Mouse (Mus musculus) ES-E14 (cell line): ENCODE data around the gene Rab5if. TPM values are rescaled to one million over a fixed set of nuclear protein-coding genes. Genes with fewer than 3 reads are reported as not detected.
"Not testable (repeated sequence)": the region's sequence is repeated elsewhere in the genome, so short reads cannot be mapped to it uniquely, and the experiment has no call there.

Source experiments
- DNase-seq: peaks from one replicate; pipeline ENCODE4 v3.0.0-alpha.2; 2013; ENCODE audit warnings: low read depth, low spot score
- H3K27ac ChIP-seq: 2 replicates; pipeline ENCODE4 v1.5.1; 2012; ENCODE audit warnings: low read depth, mild to moderate bottlenecking, low read length, moderate library complexity, mixed read lengths; ENCODE audit not compliant: poor library complexity, insufficient read depth, severe bottlenecking
- H3K36me3 ChIP-seq: 2 replicates; pipeline ENCODE4 v1.6.1; 2012; ENCODE audit warnings: mild to moderate bottlenecking, low read length, moderate library complexity, mixed read lengths; ENCODE audit not compliant: control insufficient read depth, poor library complexity, insufficient read depth, severe bottlenecking
- H3K4me1 ChIP-seq, 2 experiments: fragments of 150-350 bp in 1 of 2; sonication (generic) in 1 of 2; 2 replicates each; pipeline ENCODE4 v1.6.1; 2012; ENCODE audit warnings: low read length in 2 of 2, mild to moderate bottlenecking in 1 of 2, mixed read lengths in 1 of 2; ENCODE audit not compliant: control insufficient read depth in 2 of 2, insufficient read depth in 2 of 2, poor library complexity in 1 of 2
- H3K4me3 ChIP-seq, 2 experiments: fragments of 150-350 bp in 1 of 2; sonication (generic) in 1 of 2; 2 replicates each; pipeline ENCODE4 v1.5.1; 2012; ENCODE audit warnings: low read length in 2 of 2, low read depth in 1 of 2, mild to moderate bottlenecking in 1 of 2, mixed read lengths in 1 of 2; ENCODE audit not compliant: insufficient read depth in 1 of 2, poor library complexity in 1 of 2, severe bottlenecking in 1 of 2
- H3K9ac ChIP-seq: 2 replicates; pipeline ENCODE4 v1.6.1; 2012; ENCODE audit warnings: low read depth, mild to moderate bottlenecking, low read length, mixed read lengths; ENCODE audit not compliant: poor library complexity, insufficient read depth, severe bottlenecking
- H3K9me3 ChIP-seq: fragments of 150-350 bp; sonication (generic); 2 replicates; pipeline ENCODE4 v1.6.1; 2012; ENCODE audit warnings: low read depth, mild to moderate bottlenecking, low read length; ENCODE audit not compliant: control insufficient read depth, insufficient read depth
- CHD2 ChIP-seq: IDR thresholded peaks from 2 replicates; pipeline ENCODE4 v1.6.1; 2014; ENCODE audit warnings: mild to moderate bottlenecking, low read depth, low read length, inconsistent platforms
- HCFC1 ChIP-seq: IDR thresholded peaks from 2 replicates; pipeline ENCODE4 v1.6.1; 2012; ENCODE audit warnings: low read length, inconsistent platforms, borderline replicate concordance; ENCODE audit not compliant: insufficient read depth
- MAFK ChIP-seq: IDR thresholded peaks from 2 replicates; pipeline ENCODE4 v1.6.1; 2014; ENCODE audit warnings: mild to moderate bottlenecking, low read depth, low read length, inconsistent platforms; ENCODE audit not compliant: insufficient read depth
- ZC3H11A ChIP-seq: IDR thresholded peaks from 2 replicates; pipeline ENCODE4 v1.6.1; 2012; ENCODE audit warnings: low read depth, mild to moderate bottlenecking, inconsistent platforms, low read length, borderline replicate concordance
- ZNF384 ChIP-seq: IDR thresholded peaks from 2 replicates; pipeline ENCODE4 v1.6.1; 2012; ENCODE audit warnings: low read depth, low read length, inconsistent platforms
- in situ Hi-C, 2 experiments: fragments of 600-800 bp; cut with MboI; formaldehyde crosslinking; loops; one replicate each; pipeline ENCODE4 v1.15.1; 2025; ENCODE audit warnings: low sequenced_read_pairs in 2 of 2, inconsistent platforms in 1 of 2; ENCODE audit not compliant: unreplicated experiment in 2 of 2
- total RNA-seq: library from RNA; depleted of rRNA; stranded (reverse); fragments of 300-350 nt; gene quantifications from 2 replicates; pipeline ENCODE4 v1.2.3, GENCODE M21; 2012

Gene Rab5if
- total RNA-seq, 1 experiment = 216 TPM

DNA sequence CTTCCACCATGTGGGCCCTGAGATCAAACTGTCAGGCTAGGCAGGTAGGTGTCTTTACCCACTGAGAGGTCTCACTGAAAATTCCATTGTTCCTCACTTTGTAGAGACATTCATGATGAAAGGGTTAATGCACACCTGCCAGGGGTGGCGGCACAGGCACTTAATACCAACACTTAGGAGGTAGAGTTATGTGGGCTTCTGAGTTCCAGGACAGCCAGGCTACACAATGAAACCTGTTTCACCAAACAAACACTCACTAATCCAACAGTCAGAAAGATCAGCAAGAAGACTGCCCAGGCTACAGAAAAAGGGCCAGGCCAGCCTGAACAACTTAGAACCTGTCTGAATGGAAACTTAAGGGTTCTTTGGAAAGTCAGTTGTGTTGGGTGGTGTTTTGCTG is 46.8 kb upstream of the Rab5if start:
- TF ChIP-seq CHD2 = no peak
- TF ChIP-seq MAFK = no peak
- TF ChIP-seq HCFC1 = no peak
- TF ChIP-seq ZC3H11A = no peak
- no peak for TF ChIP-seq ZNF384
- Histone ChIP-seq H3K36me3 (no peaks in the 10 kb centered on the region), H3K9ac (no peak overlapping the region), H3K27ac (no peak overlapping the region), H3K4me3 (no peak overlapping the region), H3K4me1 (peaks cover 2 to 11% of the 10 kb centered on the region in 2 experiments; a peak in 2 of 4 replicates), H3K9me3 (no peaks in the 10 kb centered on the region)
- DNase-seq = no peak
- in situ Hi-C loops = no loop called here

DNA sequence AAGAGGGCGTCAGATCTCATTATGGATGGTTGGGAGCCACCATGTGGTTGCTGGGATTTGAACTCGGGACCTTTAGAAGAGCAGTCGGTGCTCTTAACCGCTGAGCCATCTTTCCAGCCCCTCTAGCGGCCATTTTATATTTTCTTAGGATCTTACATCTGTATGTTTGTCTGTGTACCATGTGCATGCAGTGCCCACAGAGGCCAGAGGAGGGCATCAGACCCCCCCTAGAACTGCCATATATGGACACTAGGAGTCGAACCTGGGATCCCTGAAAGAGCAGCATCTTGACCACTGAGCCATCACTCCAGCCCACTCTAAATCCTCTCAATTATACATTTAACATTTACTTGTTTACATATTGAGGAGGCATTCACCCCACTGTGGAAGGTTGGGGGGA is 37.8 kb upstream of the Rab5if start:
- H3K9ac ChIP-seq = not testable (repeated sequence)

DNA sequence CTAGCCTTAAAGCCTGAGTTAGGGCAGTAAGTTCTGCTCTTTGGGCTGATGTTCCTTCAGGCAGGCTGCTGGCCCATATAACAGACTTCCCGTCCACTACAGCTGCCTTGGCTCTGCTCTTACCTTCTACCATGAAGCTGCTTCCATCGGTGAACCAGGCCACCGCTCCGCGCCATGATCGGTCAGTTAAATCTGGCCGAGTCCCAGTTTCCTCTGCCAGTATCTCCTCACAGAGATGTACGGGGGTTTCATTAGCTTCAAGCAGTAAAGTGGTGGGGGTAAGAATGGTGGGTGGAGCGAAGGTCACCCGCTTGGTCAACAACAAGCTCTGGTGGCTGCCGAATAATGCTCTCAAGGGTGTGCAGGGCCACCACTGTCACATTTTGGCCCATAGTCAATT is 28.6 kb upstream of the Rab5if start:
- H3K27ac ChIP-seq = no peak overlapping the region
- in situ Hi-C loops = no loop called here
- H3K36me3 ChIP-seq = peaks cover 54% of the 10 kb centered on the region
- no peak overlapping the region for H3K4me3 ChIP-seq
- H3K9me3 ChIP-seq = no peaks in the 10 kb centered on the region
- no peaks in the 10 kb centered on the region; a peak in 1 of 4 replicates for H3K4me1 ChIP-seq
- DNase-seq = no peak
- TF ChIP-seq MAFK (no peak), HCFC1 (no peak), ZNF384 (no peak), ZC3H11A (no peak), CHD2 (no peak)
- H3K9ac ChIP-seq = no peak overlapping the region

More for the DNA sequence above, 37.8 kb upstream of the Rab5if start:
- H3K4me3 ChIP-seq, H3K27ac ChIP-seq, in situ Hi-C loops, H3K36me3 ChIP-seq, H3K4me1 ChIP-seq, H3K9me3 ChIP-seq: not testable (repeated sequence)
- DNase-seq = peak; percentile 45

DNA sequence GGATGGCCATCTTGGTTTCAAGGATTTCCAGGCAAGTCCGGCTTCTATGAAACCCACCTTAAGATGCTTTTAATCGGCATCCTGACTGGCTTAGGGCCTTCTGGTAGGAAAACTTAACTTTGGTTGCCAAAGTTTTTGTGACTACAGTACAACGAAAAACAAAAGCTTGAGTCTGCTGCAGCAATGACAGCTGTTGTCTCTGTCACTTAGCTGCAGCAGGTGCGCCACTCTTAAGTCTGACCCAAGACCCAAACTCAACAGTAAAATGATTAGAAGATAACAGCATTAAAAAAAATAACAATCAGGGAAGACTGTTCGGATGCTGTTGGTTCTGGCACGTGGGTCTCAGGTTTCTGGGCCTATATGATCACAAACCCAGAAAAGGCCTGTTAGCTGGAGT is 24.1 kb upstream of the Rab5if start:
- peak overlapping the region; percentile 76 to 80 for H3K4me3 ChIP-seq
- peaks cover 30% of the 10 kb centered on the region for H3K36me3 ChIP-seq
- no peak for TF ChIP-seq MAFK
- no peak for TF ChIP-seq HCFC1
- TF ChIP-seq CHD2 = no peak
- no peak for TF ChIP-seq ZC3H11A
- no peak for TF ChIP-seq ZNF384
- H3K9me3 ChIP-seq = no peaks in the 10 kb centered on the region
- H3K9ac ChIP-seq = peak overlapping the region; percentile 91
- no peak for DNase-seq
- in situ Hi-C loops = no loop called here
- peak overlapping the region; percentile 88; the same call in 1 of the 2 replicates for H3K27ac ChIP-seq
- H3K4me1 ChIP-seq = peaks cover 3 to 8% of the 10 kb centered on the region in 2 experiments; a peak in 3 of 4 replicates
